Mouse (Mus musculus) MEL (cell line): ENCODE data around the gene Slco1c1. TPM values are rescaled to one million over a fixed set of nuclear protein-coding genes. Genes with fewer than 3 reads are reported as not detected.

Experiments
- DNase-seq: peaks from one replicate; pipeline ENCODE4 v3.0.0; 2011; ENCODE audit warnings: low read depth, low spot score
- H3K27ac ChIP-seq: 2 replicates; pipeline ENCODE4 v1.5.1; 2012; ENCODE audit warnings: low read depth, mild to moderate bottlenecking, control low read depth, low read length, moderate library complexity; ENCODE audit not compliant: control insufficient read depth
- H3K27me3 ChIP-seq, 2 experiments: fragments of 150-350 bp in 1 of 2; sonication (generic) in 1 of 2; 2 replicates each; pipeline ENCODE4 v1.6.1; 2012; ENCODE audit warnings: low read length in 2 of 2, mild to moderate bottlenecking in 2 of 2, improper control_type of control experiment in 1 of 2, moderate library complexity in 1 of 2; ENCODE audit not compliant: insufficient read depth in 2 of 2, control insufficient read depth in 1 of 2
- H3K36me3 ChIP-seq, 2 experiments: 2 replicates each; pipeline ENCODE4 v1.6.1; 2012 to 2014; ENCODE audit warnings: low read length in 2 of 2, improper control_type of control experiment in 1 of 2, inconsistent platforms in 1 of 2, mild to moderate bottlenecking in 1 of 2; ENCODE audit not compliant: insufficient read depth in 2 of 2, control insufficient read depth in 1 of 2
- H3K4me1 ChIP-seq, 2 experiments: fragments of 150-350 bp in 1 of 2; sonication (generic) in 1 of 2; 2 replicates each; pipeline ENCODE4 v1.6.1; 2012; ENCODE audit warnings: low read length in 2 of 2, improper control_type of control experiment in 1 of 2, mild to moderate bottlenecking in 1 of 2; ENCODE audit not compliant: insufficient read depth in 2 of 2, control insufficient read depth in 1 of 2
- H3K4me3 ChIP-seq, 2 experiments: fragments of 150-350 bp in 1 of 2; sonication (generic) in 1 of 2; 2 replicates each; pipeline ENCODE4 v1.5.1; 2012; ENCODE audit warnings: low read depth in 2 of 2, low read length in 2 of 2, mild to moderate bottlenecking in 2 of 2, moderate library complexity in 2 of 2, control low read depth in 1 of 2, improper control_type of control experiment in 1 of 2; ENCODE audit not compliant: control insufficient read depth in 1 of 2, insufficient read depth in 1 of 2
- H3K79me2 ChIP-seq: 2 replicates; pipeline ENCODE4 v1.6.1; 2012; ENCODE audit warnings: mild to moderate bottlenecking, low read length, moderate library complexity; ENCODE audit not compliant: control insufficient read depth, poor library complexity, insufficient read depth
- H3K9ac ChIP-seq: 2 replicates; pipeline ENCODE4 v1.6.1; 2012; ENCODE audit warnings: low read depth, mild to moderate bottlenecking, control low read depth, low read length, moderate library complexity; ENCODE audit not compliant: control insufficient read depth, poor library complexity, severe bottlenecking
- H3K9me3 ChIP-seq: fragments of 150-350 bp; sonication (generic); replicated peaks from 2 replicates; pipeline ENCODE4 v1.6.1; 2012; ENCODE audit warnings: mild to moderate bottlenecking, low read length, improper control_type of control experiment, moderate library complexity; ENCODE audit not compliant: insufficient read depth
- BHLHE40 ChIP-seq: IDR thresholded peaks from 2 replicates; pipeline ENCODE4 v1.6.1; 2012; ENCODE audit warnings: low read depth, mild to moderate bottlenecking, inconsistent platforms, low read length, improper control_type of control experiment, borderline replicate concordance
- CHD1 ChIP-seq: IDR thresholded peaks from 2 replicates; pipeline ENCODE4 v1.6.1; 2012; ENCODE audit warnings: low read depth, mild to moderate bottlenecking, inconsistent platforms, low read length, improper control_type of control experiment
- CHD2 ChIP-seq: IDR thresholded peaks from 2 replicates; pipeline ENCODE4 v1.6.1; 2011; ENCODE audit warnings: low read length, improper control_type of control experiment
- E2F4 ChIP-seq: IDR thresholded peaks from 2 replicates; pipeline ENCODE4 v1.6.1; 2011; ENCODE audit warnings: low read depth, low read length, improper control_type of control experiment, borderline replicate concordance
- EP300 ChIP-seq, 2 experiments: IDR thresholded peaks; 2 replicates each; pipeline ENCODE4 v1.6.1; 2011; ENCODE audit warnings: improper control_type of control experiment in 2 of 2, low read length in 2 of 2, low read depth in 1 of 2, mild to moderate bottlenecking in 1 of 2
- HCFC1 ChIP-seq: IDR thresholded peaks from 2 replicates; pipeline ENCODE4 v1.6.1; 2012; ENCODE audit warnings: low read depth, mild to moderate bottlenecking, inconsistent platforms, low read length, improper control_type of control experiment, moderate library complexity
- KAT2A ChIP-seq: conservative IDR thresholded peaks from 2 replicates; pipeline ENCODE4 v1.6.1; 2012; ENCODE audit warnings: low read depth, low read length, improper control_type of control experiment, inconsistent platforms
- MXI1 ChIP-seq: IDR thresholded peaks from 2 replicates; pipeline ENCODE4 v1.6.1; 2011; ENCODE audit warnings: mild to moderate bottlenecking, low read depth, low read length, improper control_type of control experiment
- NELFE ChIP-seq: IDR thresholded peaks from 2 replicates; pipeline ENCODE4 v1.6.1; 2011; ENCODE audit warnings: low read depth, low read length, improper control_type of control experiment
- POLR2A ChIP-seq, 2 experiments: IDR thresholded peaks; 2 replicates each; pipeline ENCODE4 v1.6.1; 2011 to 2012; ENCODE audit warnings: low read length in 2 of 2, mild to moderate bottlenecking in 2 of 2, control low read depth in 1 of 2, improper control_type of control experiment in 1 of 2, low read depth in 1 of 2, moderate library complexity in 1 of 2; ENCODE audit not compliant: control insufficient read depth in 1 of 2, insufficient read depth in 1 of 2, poor library complexity in 1 of 2
- POLR2AphosphoS5 ChIP-seq: IDR thresholded peaks from 2 replicates; pipeline ENCODE4 v1.6.1; 2012; ENCODE audit warnings: low read depth, borderline replicate concordance, mild to moderate bottlenecking, inconsistent platforms, low read length, moderate library complexity, mixed read lengths
- SMC3 ChIP-seq: IDR thresholded peaks from 2 replicates; pipeline ENCODE4 v1.6.1; 2011; ENCODE audit warnings: low read depth, low read length, improper control_type of control experiment
- TBP ChIP-seq: IDR thresholded peaks from 2 replicates; pipeline ENCODE4 v1.8.0; 2011; ENCODE audit warnings: low read depth, low read length, improper control_type of control experiment
- TCF12 ChIP-seq: IDR thresholded peaks from 2 replicates; pipeline ENCODE4 v1.6.1; 2014; ENCODE audit warnings: low read depth, mild to moderate bottlenecking, inconsistent platforms, low read length, improper control_type of control experiment, moderate library complexity
- UBTF ChIP-seq: IDR thresholded peaks from 2 replicates; pipeline ENCODE4 v1.6.1; 2012; ENCODE audit warnings: low read depth, mild to moderate bottlenecking, inconsistent platforms, low read length, improper control_type of control experiment, moderate library complexity, borderline replicate concordance; ENCODE audit not compliant: insufficient read depth
- USF1 ChIP-seq: IDR thresholded peaks from 2 replicates; pipeline ENCODE4 v1.6.1; 2014; ENCODE audit warnings: low read depth, mild to moderate bottlenecking, inconsistent platforms, low read length, improper control_type of control experiment, moderate library complexity
- USF2 ChIP-seq, 2 experiments: IDR thresholded peaks; 2 replicates each; pipeline ENCODE4 v1.6.1; 2011 to 2012; ENCODE audit warnings: improper control_type of control experiment in 2 of 2, low read length in 2 of 2, borderline replicate concordance in 1 of 2, inconsistent platforms in 1 of 2, low read depth in 1 of 2, mild to moderate bottlenecking in 1 of 2; ENCODE audit not compliant: insufficient read depth in 1 of 2
- ZKSCAN1 ChIP-seq: IDR thresholded peaks from 2 replicates; pipeline ENCODE4 v1.6.1; 2012; ENCODE audit warnings: low read depth, mild to moderate bottlenecking, inconsistent platforms, low read length, improper control_type of control experiment, moderate library complexity
- ZMIZ1 ChIP-seq: IDR thresholded peaks from 2 replicates; pipeline ENCODE4 v1.6.1; 2012; ENCODE audit warnings: low read depth, mild to moderate bottlenecking, inconsistent platforms, low read length, improper control_type of control experiment, moderate library complexity
- polyA plus RNA-seq, 2 experiments: library from polyadenylated mRNA; stranded (reverse) in 1 of 2; unstranded in 1 of 2; fragments of >175 nt in 1 of 2; fragments of >200 nt in 1 of 2; gene quantifications; 2 replicates each; pipeline versions ENCODE4 v1.2.1 to v1.2.4; 2012; ENCODE audit warnings: low replicate concordance in 2 of 2, low read depth in 1 of 2; ENCODE audit not compliant: insufficient read length in 2 of 2, insufficient read depth in 1 of 2, missing spikeins in 1 of 2
- total RNA-seq: library from RNA; depleted of rRNA; stranded (reverse); fragments of 300-350 nt; gene quantifications from 2 replicates; pipeline ENCODE4 v1.2.3, GENCODE M21; 2012

Gene Slco1c1
- total and polyA plus RNA-seq, 3 experiments, result not detected

GRCm38 (mm10) chr6:141596081-141596480 lies 71.9 kb downstream of the Slco1c1 start:
- H3K4me1 ChIP-seq, result no peaks in the 10 kb centered on the region
- TF ChIP-seq EP300 (IDR thresholded peaks at IDR 0.05; ENCODE audit: low read depth in 1 of 2, low read length in 2 of 2) (no peak), E2F4 (no peak), USF2 (IDR thresholded peaks at IDR 0.05; ENCODE audit: borderline replicate concordance in 1 of 2, insufficient read depth in 1 of 2, low read depth in 1 of 2, low read length in 2 of 2) (no peak), HCFC1 (no peak), ZKSCAN1 (no peak), USF1 (no peak), POLR2A (IDR thresholded peaks at IDR 0.05; ENCODE audit: control insufficient read depth in 1 of 2, insufficient read depth in 1 of 2, low read depth in 1 of 2, low read length in 2 of 2, poor library complexity in 1 of 2) (no peak), ZMIZ1 (no peak), POLR2AphosphoS5 (no peak), MXI1 (no peak), UBTF (no peak), BHLHE40 (no peak), TCF12 (no peak), NELFE (no peak), CHD2 (no peak)
- no peak overlapping the region for H3K4me3 ChIP-seq
- H3K27me3 ChIP-seq, result no peaks in the 10 kb centered on the region
- H3K27ac ChIP-seq, result no peak overlapping the region
- no peaks in the 10 kb centered on the region for H3K36me3 ChIP-seq
- no peak overlapping the region for H3K9ac ChIP-seq
- H3K79me2 ChIP-seq, result no peaks in the 10 kb centered on the region
- H3K9me3 ChIP-seq, result no peaks in the 10 kb centered on the region
- no peak for DNase-seq

GRCm38 (mm10) chr6:141597037-141597436 lies 72.9 kb downstream of the Slco1c1 start:
- no peak for DNase-seq
- Histone ChIP-seq H3K4me3 (no peak overlapping the region), H3K9me3 (no peaks in the 10 kb centered on the region), H3K27me3 (no peaks in the 10 kb centered on the region), H3K9ac (no peak overlapping the region), H3K4me1 (no peaks in the 10 kb centered on the region), H3K36me3 (no peaks in the 10 kb centered on the region), H3K79me2 (no peaks in the 10 kb centered on the region), H3K27ac (no peak overlapping the region)
- no peak for TF ChIP-seq SMC3
- TF ChIP-seq NELFE, result no peak
- no peak for TF ChIP-seq CHD1
- TF ChIP-seq ZMIZ1, result no peak
- TF ChIP-seq TBP, result no peak
- TF ChIP-seq CHD2, result no peak
- no peak for TF ChIP-seq KAT2A
